Mouse (Mus musculus) limb, embryonic 11.5 days (tissue): ENCODE results near the gene Capsl. TPM values are rescaled to one million over a fixed set of nuclear protein-coding genes. Genes with fewer than 3 reads are reported as not detected.

Experiments used
- polyA plus RNA-seq: library from polyadenylated mRNA; unstranded; fragments of >200 nt; fragmentation: Nextera tagmentation; extraction: Ambion mirVana; gene quantifications from 2 replicates; pipeline ENCODE4 v1.2.1, GENCODE M21; 2014

Gene Capsl
- polyA plus RNA-seq, 1 experiment from 2014 or later, result 1.1 TPM

Other genes starting within 250 kb of the Capsl start
- not detected in 2 replicates for gene Ugt3a1, start 159.1 kb upstream of the Capsl start, polyA plus RNA-seq
- gene Ugt3a2, start 100.5 kb upstream of the Capsl start, polyA plus RNA-seq, result not detected in 2 replicates
- 0.06 and 0.12 TPM in 2 replicates for gene Il7r, start 94.1 kb downstream of the Capsl start, polyA plus RNA-seq